Mouse (Mus musculus) spleen, embryonic (tissue): ENCODE measurements around the gene Sfrp4.
"Not testable (repeated sequence)": the region's sequence is repeated elsewhere in the genome, so short reads cannot be mapped to it uniquely, and the experiment has no call there.

Source experiments
- CTCF ChIA-PET: fragments of 350-600 bp; sonication (Branson Sonifier 250); formaldehyde crosslinking; loops from one replicate; lab custom pipeline; 2022; lab: Charles Lee

Sfrp4 gene

GRCm38 (mm10) chr13:19622573-19623227, at the start of gene Sfrp4:
Sfrp4 (plus strand) TSS chr13:19623104.
- CTCF ChIA-PET = no interaction called here

GRCm38 (mm10) chr13:19574723-19575122, 48.2 kb upstream of the Sfrp4 start:
- CTCF ChIA-PET = not testable (repeated sequence)

GRCm38 (mm10) chr13:19575947-19576346, 47.0 kb upstream of the Sfrp4 start:
- CTCF ChIA-PET = no interaction called here

GRCm38 (mm10) chr13:19590996-19591759, 31.7 kb upstream of the Sfrp4 start:
- CTCF ChIA-PET = no interaction called here

- CTCF ChIA-PET = no interaction called here
Observed at GRCm38 (mm10) chr13:19595141-19595540, 27.8 kb upstream of the Sfrp4 start.

- CTCF ChIA-PET = no interaction called here
Observed at GRCm38 (mm10) chr13:19599242-19599641, 23.7 kb upstream of the Sfrp4 start.

- CTCF ChIA-PET = no interaction called here
Observed at GRCm38 (mm10) chr13:19602531-19602930, 20.4 kb upstream of the Sfrp4 start.

- CTCF ChIA-PET = no interaction called here
Observed at GRCm38 (mm10) chr13:19603719-19604118, 19.2 kb upstream of the Sfrp4 start.

- CTCF ChIA-PET = no interaction called here
Observed at GRCm38 (mm10) chr13:19604916-19605315, 18.0 kb upstream of the Sfrp4 start.

GRCm38 (mm10) chr13:19608120-19608519, 14.8 kb upstream of the Sfrp4 start:
- CTCF ChIA-PET = interaction anchor here (0.6 kb wide), 1 partner anchor 233 kb away, joined by 11 read pairs; no protein-coding TSS in a partner anchor

GRCm38 (mm10) chr13:19612348-19612747, 10.6 kb upstream of the Sfrp4 start:
- CTCF ChIA-PET = no interaction called here

- CTCF ChIA-PET = no interaction called here
Observed at GRCm38 (mm10) chr13:19612963-19613362, 9.9 kb upstream of the Sfrp4 start.

GRCm38 (mm10) chr13:19613426-19613825, 9.5 kb upstream of the Sfrp4 start:
- CTCF ChIA-PET = no interaction called here

GRCm38 (mm10) chr13:19614311-19614710, 8.6 kb upstream of the Sfrp4 start:
- CTCF ChIA-PET = no interaction called here

- CTCF ChIA-PET = no interaction called here
Observed at GRCm38 (mm10) chr13:19618081-19618480, 4.8 kb upstream of the Sfrp4 start.

- CTCF ChIA-PET = no interaction called here
Observed at GRCm38 (mm10) chr13:19618841-19619215, 4.1 kb upstream of the Sfrp4 start.

- CTCF ChIA-PET = no interaction called here
Observed at GRCm38 (mm10) chr13:19619216-19619927, 3.5 kb upstream of the Sfrp4 start, which contains the start of gene Epdr1. Epdr1 (minus strand) TSS chr13:19619927.

GRCm38 (mm10) chr13:19623228-19623905, 463 bp downstream of the Sfrp4 start:
- CTCF ChIA-PET = no interaction called here

- CTCF ChIA-PET = no interaction called here
Observed at GRCm38 (mm10) chr13:19624632-19625320, 1.9 kb downstream of the Sfrp4 start.

GRCm38 (mm10) chr13:19626473-19626872, 3.6 kb downstream of the Sfrp4 start:
- CTCF ChIA-PET = interaction anchor here (0.7 kb wide), 1 partner anchor 264 kb away, joined by 3 read pairs; no protein-coding TSS in a partner anchor
